In the genomic region with DNA sequence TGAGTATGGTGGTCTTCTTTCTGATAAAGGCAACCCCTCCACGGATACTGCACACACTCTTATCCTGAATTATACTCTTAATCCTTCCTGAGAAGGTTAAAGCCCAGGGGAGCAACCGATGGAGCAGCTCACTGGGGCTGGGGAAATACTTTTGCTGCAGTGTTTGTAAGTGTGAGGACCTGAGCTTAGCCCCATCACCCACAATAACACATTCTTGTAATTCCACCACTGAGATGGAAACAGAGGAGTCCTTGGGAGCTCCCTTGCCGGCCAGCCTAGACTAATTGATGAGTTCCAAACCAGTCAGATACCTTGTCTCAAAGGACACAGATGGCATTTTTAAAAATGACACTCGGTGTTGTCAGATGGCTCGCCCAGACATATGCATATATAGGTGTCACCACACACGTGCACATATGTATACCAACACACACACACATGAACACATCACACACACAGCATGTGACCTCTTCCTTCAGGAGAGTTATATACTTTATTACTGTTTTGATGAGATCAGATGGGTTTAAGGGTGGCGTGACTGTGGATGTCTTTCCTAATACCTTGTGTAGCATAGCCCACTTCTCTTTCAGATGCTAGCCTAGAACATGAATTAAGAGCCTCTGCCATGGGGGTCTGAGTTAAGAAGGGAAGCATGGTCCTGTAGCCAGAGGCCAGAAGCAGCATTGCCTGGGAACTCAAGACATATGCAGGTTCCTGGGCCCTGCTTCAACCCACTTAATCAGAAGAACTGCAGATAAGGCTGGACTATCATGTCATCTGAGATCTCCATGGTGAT, we compare ENCODE assay signal across 16 mouse cellular contexts.
"Had no signal": no experiment of that assay in that cellular context is flagged by ENCODE, and none has a peak within 500 bp of the region (broad histone marks: within the 10 kb centered on the region; RNA-seq: fewer than 3 reads in every experiment).

No protein-coding gene starts in this region.

- H3K36me3 ChIP-seq: kidney, embryonic 15.5 days; limb, embryonic 15.5 days; liver, embryonic 12.5 days; midbrain, embryonic 12.5 days; neural tube, embryonic 15.5 days had no signal

- H3K9ac ChIP-seq: kidney, embryonic 15.5 days; limb, embryonic 15.5 days; liver, embryonic 12.5 days; lung, embryonic 14.5 days; midbrain, embryonic 12.5 days; neural tube, embryonic 15.5 days had no signal

- H3K4me2 ChIP-seq: kidney, embryonic 15.5 days; limb, embryonic 15.5 days; liver, embryonic 12.5 days; lung, embryonic 14.5 days; midbrain, embryonic 12.5 days; neural tube, embryonic 15.5 days had no signal

- ATAC-seq: liver, embryonic 12.5 days had no signal

- H3K27ac ChIP-seq: kidney, embryonic 15.5 days; limb, embryonic 15.5 days; liver, embryonic 12.5 days; macrophage; midbrain, embryonic 12.5 days; neural tube, embryonic 15.5 days; stomach, postnatal 0 days had no signal

- DNase-seq: kidney, postnatal 14 days; layer of hippocampus, adult 9-11 months; layer of hippocampus, postnatal 36 days; lung, embryonic 14.5 days; lung, postnatal 10 days; right cerebral cortex, adult 18-20 months; right cerebral cortex, postnatal 25 days; thymus, postnatal 4 days had no signal

- H3K4me3 ChIP-seq: kidney, embryonic 15.5 days; limb, embryonic 15.5 days; liver, embryonic 12.5 days; megakaryocyte, embryonic 14.5 days; midbrain, embryonic 12.5 days; neural tube, embryonic 15.5 days had no signal

- H3K4me1 ChIP-seq: kidney, embryonic 15.5 days; liver, embryonic 12.5 days; midbrain, embryonic 12.5 days; neural tube, embryonic 15.5 days had no signal

- H3K27me3 ChIP-seq: kidney, embryonic 15.5 days; limb, embryonic 15.5 days; liver, embryonic 12.5 days; megakaryocyte, embryonic 14.5 days; midbrain, embryonic 12.5 days; neural tube, embryonic 15.5 days had no signal

- H3K9me3 ChIP-seq: kidney, embryonic 15.5 days; limb, embryonic 15.5 days; liver, embryonic 12.5 days; megakaryocyte, embryonic 14.5 days; midbrain, embryonic 12.5 days; neural tube, embryonic 15.5 days had no signal
